Mouse (Mus musculus) kidney, adult 2 months (tissue): Measurements from ENCODE around the gene Atg2b. TPM values are rescaled to one million over a fixed set of nuclear protein-coding genes. Genes with fewer than 3 reads are reported as not detected.

Experiments
- DNase-seq: peaks from one replicate; pipeline ENCODE4 v3.0.0; 2021
- H3K27ac ChIP-seq: fragments of 200-500 bp; 2 replicates; pipeline ENCODE4 v1.5.1; 2012; ENCODE audit warnings: low read depth, low read length, control low read depth, inconsistent platforms; ENCODE audit not compliant: insufficient read depth
- H3K27me3 ChIP-seq: fragments of 200-500 bp; replicated peaks from 2 replicates; pipeline ENCODE4 v1.6.1; 2012; ENCODE audit warnings: mild to moderate bottlenecking, moderate library complexity, low read length, inconsistent platforms; ENCODE audit not compliant: control insufficient read depth, insufficient read depth
- H3K36me3 ChIP-seq: fragments of 200-500 bp; 2 replicates; pipeline ENCODE4 v1.6.1; 2012; ENCODE audit warnings: mild to moderate bottlenecking, moderate library complexity, low read length, inconsistent platforms; ENCODE audit not compliant: control insufficient read depth, insufficient read depth
- H3K4me1 ChIP-seq: fragments of 200-500 bp; 2 replicates; pipeline ENCODE4 v1.6.1; 2011; ENCODE audit warnings: low read length; ENCODE audit not compliant: control insufficient read depth, insufficient read depth
- H3K4me3 ChIP-seq: fragments of 200-500 bp; 2 replicates; pipeline ENCODE4 v1.5.1; 2011; ENCODE audit warnings: mild to moderate bottlenecking, low read depth, low read length, control low read depth; ENCODE audit not compliant: insufficient read depth
- CTCF ChIP-seq: fragments of 200-500 bp; conservative IDR thresholded peaks from 2 replicates; pipeline ENCODE4 v1.5.1; 2011; ENCODE audit warnings: low read depth, mild to moderate bottlenecking, control low read depth, low read length, moderate library complexity, mixed read lengths; ENCODE audit not compliant: insufficient read depth, insufficient read length
- POLR2A ChIP-seq: fragments of 200-500 bp; IDR thresholded peaks from one replicate; pipeline ENCODE4 v1.6.1; 2011; ENCODE audit warnings: low read depth, low read length, control low read depth
- WGBS: fragments of 180-500 bp; shearing (Covaris S2); methylation state at CpG from one replicate; pipeline ENCODE4 v1.1.7; 2018; 5-methylcytosine and 5-hydroxymethylcytosine counted together
- polyA plus RNA-seq: library from polyadenylated mRNA; depleted of rRNA; stranded (reverse); fragments of >200 nt; gene quantifications from 2 replicates; pipeline ENCODE4 v1.2.3, GENCODE M21; 2012

The Atg2b gene
- polyA plus RNA-seq, 1 experiment: 16.5 TPM

DNA sequence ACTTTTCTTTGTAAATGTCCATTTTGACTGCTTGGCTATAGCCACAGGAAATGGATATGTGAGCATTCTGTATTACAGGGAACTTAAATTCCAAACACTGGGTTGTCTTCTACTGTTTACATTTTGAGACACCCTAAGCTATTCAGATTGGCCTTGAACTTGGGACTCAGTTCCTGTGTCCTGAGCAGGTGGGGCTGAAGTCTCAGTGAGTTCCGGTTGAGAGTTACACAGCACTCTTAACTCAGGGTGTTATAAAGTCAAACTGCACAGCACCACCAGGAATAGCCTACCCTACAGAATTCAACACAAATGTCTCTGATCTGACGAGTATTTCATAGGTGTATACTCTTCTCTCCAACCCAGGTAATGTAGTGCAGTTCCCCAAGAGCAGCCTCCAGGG lies 74.0 kb downstream of the Atg2b start:
- no peaks in the 10 kb centered on the region for H3K4me1 ChIP-seq
- H3K27ac ChIP-seq: no peak overlapping the region
- WGBS: 91% methylated on average over 2 of the region's 2 CpGs
- no peaks in the 10 kb centered on the region for H3K36me3 ChIP-seq
- DNase-seq: no peak
- TF ChIP-seq CTCF (no peak), POLR2A (no peak)
- H3K27me3 ChIP-seq: no peaks in the 10 kb centered on the region
- no peak overlapping the region for H3K4me3 ChIP-seq

DNA sequence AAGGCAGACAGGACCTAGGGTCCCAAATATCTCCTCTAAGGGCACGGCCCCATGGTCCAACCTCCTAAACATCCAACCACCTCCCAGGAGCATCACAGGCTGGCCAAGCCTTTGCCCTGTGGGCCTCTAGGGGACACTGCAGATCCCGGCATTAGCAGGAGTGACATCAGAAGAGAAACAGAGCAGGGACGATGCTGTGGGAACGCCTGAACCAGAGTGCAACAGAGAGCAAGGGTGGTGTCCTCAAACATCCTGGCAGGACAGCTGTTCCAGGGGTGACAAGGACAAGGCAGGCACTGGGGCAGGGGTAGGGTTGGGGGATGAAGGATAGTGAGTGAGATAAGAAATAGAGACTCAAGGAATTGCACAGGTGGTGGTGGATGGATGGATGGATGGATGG lies 78.1 kb downstream of the Atg2b start:
- no peak for TF ChIP-seq POLR2A
- no peak for TF ChIP-seq CTCF

DNA sequence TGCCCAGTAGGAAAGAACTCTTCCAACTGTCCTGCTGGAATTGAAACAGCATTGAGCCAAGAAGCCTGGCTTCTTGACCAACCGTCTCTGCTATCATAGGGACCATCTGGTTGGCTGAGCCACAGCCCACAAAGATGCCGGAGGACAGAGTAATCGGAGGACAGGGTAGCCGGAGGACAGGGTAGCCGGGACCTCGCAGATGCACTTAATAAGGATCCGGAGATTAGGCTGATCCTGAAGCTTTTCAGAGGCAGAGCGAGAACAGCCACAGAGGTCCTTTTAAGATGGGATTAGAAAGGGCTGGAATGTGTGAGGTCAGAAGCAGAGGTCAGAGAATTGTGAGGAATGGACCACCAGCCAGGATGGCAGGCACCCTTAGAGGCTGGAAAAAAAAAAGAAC lies 79.8 kb downstream of the Atg2b start:
- Histone ChIP-seq H3K4me1 (no peaks in the 10 kb centered on the region), H3K27ac (no peak overlapping the region), H3K27me3 (no peaks in the 10 kb centered on the region), H3K36me3 (no peaks in the 10 kb centered on the region), H3K4me3 (no peak overlapping the region)
- DNase-seq: no peak
- TF ChIP-seq POLR2A (no peak), CTCF (no peak)
- 69% methylated on average over 8 of the region's 8 CpGs for WGBS

More for the DNA sequence above, 78.1 kb downstream of the Atg2b start:
- Histone ChIP-seq H3K36me3 (no peaks in the 10 kb centered on the region), H3K27ac (no peak overlapping the region), H3K4me3 (no peak overlapping the region), H3K27me3 (no peaks in the 10 kb centered on the region), H3K4me1 (no peaks in the 10 kb centered on the region)
- 76% methylated on average over 4 of the region's 4 CpGs for WGBS
- no peak for DNase-seq

DNA sequence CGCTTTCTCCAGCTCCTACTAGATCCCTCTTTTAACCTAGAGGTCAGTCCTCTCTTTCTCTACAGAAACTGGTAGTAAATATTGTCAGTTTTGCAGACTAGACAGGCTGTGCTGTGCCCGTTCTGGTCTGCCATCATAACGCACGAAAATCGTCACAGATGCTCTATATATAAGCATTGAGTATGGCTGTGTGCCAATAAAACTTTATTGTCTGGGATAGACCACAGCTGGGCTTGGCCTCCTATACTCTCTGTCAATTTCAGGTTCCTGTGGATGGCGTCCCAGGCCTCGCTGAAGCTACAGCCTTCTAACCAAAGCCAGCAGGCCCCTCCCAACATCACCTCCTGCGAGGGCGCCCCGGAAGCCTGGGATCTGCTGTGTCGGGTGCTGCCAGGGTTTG lies 81.1 kb downstream of the Atg2b start:
- TF ChIP-seq CTCF (no peak), POLR2A (no peak)
- Histone ChIP-seq H3K27ac (no peak overlapping the region), H3K4me1 (no peaks in the 10 kb centered on the region), H3K36me3 (no peaks in the 10 kb centered on the region), H3K4me3 (no peak overlapping the region), H3K27me3 (no peaks in the 10 kb centered on the region)
- DNase-seq: no peak
- 88% methylated on average over 11 of the region's 11 CpGs for WGBS

DNA sequence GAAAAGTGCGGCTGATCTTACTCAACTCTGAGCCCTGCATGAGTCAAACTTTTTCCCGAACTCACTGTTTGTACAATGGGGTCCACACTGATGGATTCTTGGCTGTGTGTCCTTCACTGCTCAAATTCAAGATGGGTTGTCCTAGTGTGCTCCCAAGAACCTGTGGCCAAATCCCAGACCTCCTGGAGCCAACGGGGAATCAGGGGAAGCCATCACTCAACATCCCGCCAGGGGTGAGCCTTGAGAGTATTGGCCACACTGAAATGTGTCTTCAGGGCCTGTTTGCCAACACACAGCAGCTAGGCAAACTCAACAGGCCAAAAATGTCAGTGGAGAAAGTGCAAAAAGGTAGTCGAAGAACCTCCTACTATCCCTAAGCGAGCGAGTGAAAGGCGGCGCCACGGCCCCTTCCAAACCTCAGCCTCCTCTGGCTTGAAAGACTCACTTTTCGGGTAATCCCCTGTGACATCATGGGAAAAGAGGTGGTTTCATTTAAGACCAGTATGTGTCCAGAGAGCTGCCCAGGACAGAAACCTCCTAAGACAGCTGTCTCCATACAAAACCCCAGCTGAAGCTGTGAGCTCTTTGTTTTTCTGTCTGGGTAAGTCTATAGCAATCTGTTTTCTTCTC lies 82.3 kb downstream of the Atg2b start, which contains the start of gene Bdkrb1:
TSS of gene Bdkrb1 (plus strand) at position 505 of the 630 bp plus-strand sequence.
- Histone ChIP-seq H3K36me3 (no peaks in the 10 kb centered on the region), H3K4me3 (no peak within 1 kb of the TSS), H3K27ac (no peak within 1 kb of the TSS), H3K27me3 (no peaks in the 10 kb centered on the region), H3K4me1 (no peaks in the 10 kb centered on the region)
- no peak for TF ChIP-seq CTCF
- no peak for TF ChIP-seq POLR2A
- DNase-seq: no peak
- WGBS: 93% methylated on average over 11 of the region's 11 CpGs

DNA sequence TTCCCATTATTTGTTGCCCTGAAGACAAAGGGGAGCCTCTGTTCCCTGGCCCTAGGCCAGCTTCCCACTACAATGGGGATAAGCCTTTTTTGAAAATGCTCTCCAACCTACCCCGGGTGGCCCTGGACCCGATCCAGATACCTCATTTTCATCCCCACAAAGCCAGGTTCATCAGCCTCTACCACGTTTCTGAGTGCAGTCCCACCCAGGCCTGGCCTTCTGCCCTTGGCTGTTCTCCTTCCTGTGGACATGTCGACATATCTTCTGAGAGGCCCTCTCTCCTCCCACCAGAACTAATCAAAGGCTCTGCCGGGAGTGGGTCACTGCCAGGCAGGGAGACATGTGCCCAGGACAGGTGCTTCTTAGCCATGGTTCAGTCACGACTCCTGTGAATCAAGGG lies 83.4 kb downstream of the Atg2b start:
- H3K36me3 ChIP-seq: no peaks in the 10 kb centered on the region
- 70% methylated on average over 6 of the region's 6 CpGs for WGBS

DNA sequence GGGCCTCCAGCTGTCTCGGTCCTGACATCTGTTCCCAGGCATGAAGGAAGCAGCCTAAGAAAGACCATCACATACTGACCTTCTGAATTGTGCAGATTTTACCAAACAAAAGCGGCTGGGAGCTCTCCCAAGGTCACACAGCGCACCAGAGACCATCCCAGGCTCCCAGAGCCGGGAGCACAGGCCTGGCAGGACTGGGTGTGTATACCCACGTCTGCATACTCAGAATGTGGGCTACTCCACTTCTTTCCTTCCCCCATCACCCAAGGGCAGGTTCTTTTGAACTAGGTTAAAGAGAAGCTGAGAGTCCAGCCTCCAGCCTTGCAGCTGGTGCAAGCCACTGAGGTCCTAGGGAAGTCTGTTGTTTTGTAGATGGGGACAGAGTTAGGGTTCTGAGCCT lies 85.9 kb downstream of the Atg2b start:
- Histone ChIP-seq H3K4me3 (no peak overlapping the region), H3K4me1 (no peaks in the 10 kb centered on the region), H3K27me3 (no peaks in the 10 kb centered on the region), H3K27ac (no peak overlapping the region), H3K36me3 (no peaks in the 10 kb centered on the region)
- no peak for DNase-seq
- TF ChIP-seq POLR2A (no peak), CTCF (no peak)
- 76% methylated on average over 5 of the region's 5 CpGs for WGBS

More for the DNA sequence above, 83.4 kb downstream of the Atg2b start:
- DNase-seq: no peak
- H3K4me1 ChIP-seq: no peaks in the 10 kb centered on the region
- TF ChIP-seq POLR2A (no peak), CTCF (no peak)
- H3K27ac ChIP-seq: no peak overlapping the region
- no peak overlapping the region for H3K4me3 ChIP-seq
- no peaks in the 10 kb centered on the region for H3K27me3 ChIP-seq

DNA sequence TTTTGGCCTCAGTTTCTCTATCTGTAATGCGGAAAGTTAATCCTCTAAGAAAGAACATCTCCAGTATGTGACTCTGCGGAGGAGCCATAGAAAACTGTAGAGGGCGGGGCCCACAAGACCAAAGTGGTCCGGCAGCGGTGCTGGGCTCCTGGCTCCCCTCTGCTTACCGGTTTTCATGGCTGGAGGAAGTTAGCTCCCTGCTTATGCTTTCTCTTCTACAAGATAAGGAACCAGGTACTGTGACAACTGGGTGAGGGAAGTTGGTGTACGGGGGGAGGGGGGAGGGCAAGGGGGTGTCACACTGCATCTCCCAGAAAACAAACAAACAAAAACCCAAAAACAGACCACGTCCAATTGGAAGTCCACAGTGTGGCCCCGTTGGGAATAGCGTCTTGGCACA lies 86.5 kb downstream of the Atg2b start:
- no peak overlapping the region for H3K4me3 ChIP-seq
- H3K27ac ChIP-seq: no peak overlapping the region
- no peak for DNase-seq
- no peaks in the 10 kb centered on the region for H3K36me3 ChIP-seq
- WGBS: 88% methylated on average over 10 of the region's 10 CpGs
- no peaks in the 10 kb centered on the region for H3K27me3 ChIP-seq
- TF ChIP-seq POLR2A (no peak), CTCF (no peak)
- H3K4me1 ChIP-seq: no peaks in the 10 kb centered on the region
